Mouse (Mus musculus) regulatory T cell (primary cell): ENCODE data around the gene Mbd5.

Experiments
- in situ Hi-C: fragments of 300-600 bp; cut with MboI, MseI; formaldehyde crosslinking; loops from one replicate; pipeline ENCODE4 v1.15.1; 2025; ENCODE audit warnings: high pct_unique_total_duplicates

Mbd5 gene

DNA sequence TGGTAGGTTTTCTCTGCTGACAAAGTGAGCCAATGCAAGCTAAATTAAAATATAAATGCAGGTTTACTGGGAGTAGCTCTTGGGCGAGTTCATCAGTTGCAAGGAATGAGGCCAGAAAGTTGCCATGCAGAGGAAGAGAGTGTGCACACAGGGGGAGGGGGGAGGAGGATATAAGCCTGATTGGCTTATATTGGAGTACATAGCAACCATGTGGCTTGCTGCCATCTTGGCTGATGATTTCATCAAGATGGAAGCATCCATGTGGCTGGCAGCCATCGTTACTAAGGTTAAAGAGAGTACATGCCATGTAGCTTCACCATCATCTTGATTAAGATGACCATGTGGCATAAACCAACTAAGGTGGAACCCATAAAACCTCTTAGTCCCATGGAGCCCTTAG, 395.0 kb downstream of the Mbd5 start:
- in situ Hi-C loops: no loop called here

DNA sequence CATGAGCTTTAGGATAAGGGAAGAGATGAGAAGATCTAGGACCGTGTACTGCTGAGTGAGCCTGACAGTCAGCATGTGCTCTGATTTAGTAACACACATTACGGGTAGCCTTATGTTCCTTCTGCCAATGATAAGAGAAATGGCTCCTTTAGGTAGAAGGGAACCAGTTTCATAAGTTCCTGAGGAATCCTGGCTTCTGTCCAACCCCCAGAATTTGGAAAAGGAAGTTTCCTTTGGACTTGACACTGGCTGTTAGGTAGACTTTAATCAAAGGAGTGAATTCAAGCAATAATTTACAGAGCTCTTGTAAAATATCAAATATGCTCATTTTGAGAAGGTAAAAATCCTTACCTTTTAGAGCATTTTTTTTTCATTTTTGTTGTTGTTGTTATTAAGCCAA, 396.5 kb downstream of the Mbd5 start:
- in situ Hi-C loops: no loop called here

GRCm38 (mm10) chr2:49349813-49350212, 400.5 kb downstream of the Mbd5 start:
- in situ Hi-C loops: loop anchor here (10.0 kb wide), 1 partner anchor 375 kb away; no protein-coding TSS in a partner anchor

GRCm38 (mm10) chr2:49350852-49351251, 401.5 kb downstream of the Mbd5 start:
- in situ Hi-C loops: loop anchor here (10.0 kb wide), 1 partner anchor 374 kb away; no protein-coding TSS in a partner anchor

- in situ Hi-C loops: loop anchor here (10.0 kb wide), 1 partner anchor 371 kb away; no protein-coding TSS in a partner anchor
Observed at GRCm38 (mm10) chr2:49354066-49354465, 404.8 kb downstream of the Mbd5 start.

DNA sequence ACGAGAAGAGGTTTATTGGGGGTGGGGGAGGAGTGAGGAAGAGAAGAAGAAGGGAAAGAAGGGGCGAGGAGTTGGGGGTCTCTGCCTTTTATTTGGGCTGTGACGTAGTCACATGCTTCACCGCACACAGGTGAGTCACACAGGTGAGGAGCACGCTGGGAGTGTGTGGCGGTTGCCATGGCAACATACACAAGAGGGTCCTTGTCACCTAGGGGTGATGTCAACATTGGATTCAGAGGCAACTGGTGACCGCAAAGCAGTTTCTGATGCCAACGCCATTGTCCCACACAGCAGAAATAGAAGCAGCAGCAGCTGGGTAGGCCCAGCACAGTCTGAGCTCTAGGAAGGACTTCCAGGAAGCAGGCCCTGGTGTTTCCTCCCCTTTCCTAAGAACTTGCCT, 406.6 kb downstream of the Mbd5 start:
- in situ Hi-C loops: loop anchor here (10.0 kb wide), 1 partner anchor 369 kb away; no protein-coding TSS in a partner anchor

DNA sequence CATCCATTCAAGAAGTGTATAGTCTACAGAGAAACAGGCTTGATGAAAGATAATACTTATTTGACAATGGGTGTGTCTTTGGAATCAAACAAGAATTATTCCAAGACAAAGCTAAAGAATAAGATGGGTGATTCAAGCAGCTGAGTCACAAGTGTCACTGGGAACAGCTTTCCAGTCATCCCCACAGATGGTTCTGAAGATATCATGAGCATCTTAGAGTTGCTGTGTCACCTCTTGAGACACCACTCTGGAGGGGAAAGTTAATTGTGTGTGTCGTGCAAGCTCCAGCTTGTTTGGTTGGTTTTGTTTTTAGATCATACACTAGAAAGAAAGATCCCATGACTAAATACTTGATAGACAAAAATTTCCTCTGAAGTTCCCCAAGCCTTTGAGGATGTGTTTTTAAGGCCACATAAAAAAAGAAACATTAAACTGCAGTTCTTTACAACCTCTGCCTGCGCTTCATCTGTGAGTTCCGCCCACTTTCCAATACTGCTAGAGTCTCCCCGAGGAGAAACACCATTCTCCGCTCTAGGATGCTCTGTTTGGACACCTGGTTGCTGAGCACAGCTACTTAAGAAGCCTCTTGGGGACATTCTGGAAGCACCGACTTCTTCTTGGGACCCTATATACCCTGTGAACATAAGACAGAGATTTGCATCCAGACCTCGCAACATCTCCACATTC, 409.0 kb downstream of the Mbd5 start:
- in situ Hi-C loops: loop anchor here (10.0 kb wide), 1 partner anchor 367 kb away; no protein-coding TSS in a partner anchor

GRCm38 (mm10) chr2:49358839-49359520, 409.7 kb downstream of the Mbd5 start:
- in situ Hi-C loops: loop anchor here (10.0 kb wide), 1 partner anchor 366 kb away; no protein-coding TSS in a partner anchor

- in situ Hi-C loops: loop anchor here (10.0 kb wide), 1 partner anchor 365 kb away; no protein-coding TSS in a partner anchor
Observed at GRCm38 (mm10) chr2:49359706-49360105, 410.4 kb downstream of the Mbd5 start.

DNA sequence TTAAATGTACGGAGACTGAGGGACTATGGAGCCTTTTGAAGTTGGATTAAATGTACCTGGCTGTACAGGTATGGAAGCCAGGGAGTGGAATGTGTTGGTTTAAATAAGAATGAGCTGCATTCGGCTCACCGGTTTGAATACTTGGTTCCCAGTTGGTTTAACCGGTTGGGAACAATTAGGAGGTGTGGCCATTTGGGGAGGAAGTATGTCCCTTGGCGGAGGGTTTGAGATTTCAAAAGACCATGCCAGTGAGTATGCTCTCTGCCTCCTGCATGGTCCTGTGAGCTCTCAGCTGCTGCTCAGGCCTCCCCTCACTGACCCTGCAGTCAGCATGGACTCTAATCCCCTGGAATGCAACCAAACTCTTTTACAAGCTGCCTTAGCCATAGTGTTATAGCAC, 415.2 kb downstream of the Mbd5 start:
- in situ Hi-C loops: no loop called here

DNA sequence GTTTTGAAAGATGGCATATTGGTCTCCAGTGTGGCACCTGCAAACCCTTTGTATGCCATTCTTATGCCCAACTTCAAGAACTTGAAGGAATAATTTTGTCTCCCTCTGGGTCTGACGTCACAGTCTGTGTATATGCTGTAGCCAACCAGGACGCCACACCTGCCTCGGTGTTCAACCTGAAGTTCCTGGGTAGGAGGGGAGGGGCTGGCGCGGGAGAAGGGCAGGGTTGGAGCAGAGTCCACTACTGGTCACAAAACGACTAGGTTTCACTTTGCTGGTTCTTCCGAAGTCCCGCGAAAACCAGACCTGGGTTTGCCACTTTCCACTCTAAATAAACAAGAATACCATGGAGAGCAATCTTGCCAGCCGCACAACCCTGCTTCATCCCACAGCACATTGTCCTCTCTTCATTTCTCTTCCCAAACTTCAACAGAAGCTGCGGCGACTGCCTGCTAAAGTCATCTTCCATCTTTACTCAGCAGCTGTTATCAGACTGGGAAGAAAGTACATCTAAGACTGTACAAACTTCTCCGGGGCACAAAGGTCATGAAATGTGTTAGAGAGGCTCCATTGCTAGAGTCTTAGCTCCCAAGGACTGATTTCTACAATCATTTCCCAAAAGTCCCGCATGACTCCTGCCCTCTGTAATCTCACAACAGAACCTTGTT, 417.7 kb downstream of the Mbd5 start:
- in situ Hi-C loops: no loop called here

DNA sequence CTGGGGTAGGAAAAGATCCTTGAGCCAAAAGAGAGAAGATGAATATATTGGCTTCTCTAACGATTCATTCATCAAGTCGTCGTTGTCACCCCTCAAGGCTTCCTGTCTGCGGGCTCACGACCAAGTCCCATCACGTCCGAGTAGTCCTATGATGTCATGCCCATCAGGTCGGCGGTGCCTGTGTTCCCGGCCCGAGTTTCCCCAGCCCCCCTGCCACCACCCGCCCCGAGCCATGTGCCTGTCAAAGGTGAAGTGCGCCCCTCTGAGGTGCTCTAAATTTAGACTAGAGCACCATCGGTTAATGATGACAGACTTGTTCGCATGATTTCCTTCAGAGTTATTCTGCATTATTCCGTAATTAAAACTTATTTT, 418.2 kb downstream of the Mbd5 start:
- in situ Hi-C loops: no loop called here

- in situ Hi-C loops: no loop called here
Observed at GRCm38 (mm10) chr2:49371632-49372031, 422.3 kb downstream of the Mbd5 start.

DNA sequence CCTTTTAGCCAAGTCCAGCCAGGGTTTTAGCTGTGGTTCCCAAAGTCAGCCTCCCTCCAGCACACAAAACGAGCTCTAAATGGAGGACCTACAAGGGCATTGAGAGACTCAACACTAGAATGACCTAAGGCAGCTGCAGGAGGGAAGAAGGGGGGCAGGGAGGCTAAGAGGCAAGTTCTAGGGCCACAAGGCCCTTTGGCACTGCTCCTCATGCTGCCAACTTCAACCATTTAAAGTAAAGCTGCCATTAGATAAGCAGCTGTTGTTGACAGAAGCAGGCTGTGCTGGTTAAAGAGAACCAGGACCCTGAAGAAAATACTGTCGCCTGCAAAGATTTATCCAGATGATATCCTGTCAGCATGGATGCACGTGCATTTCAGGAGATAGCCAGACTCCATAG, 423.3 kb downstream of the Mbd5 start:
- in situ Hi-C loops: no loop called here
